Mouse (Mus musculus): ENCODE data around the gene Col1a2.

Gene Col1a2

GRCm38 (mm10) chr6:4521031-4521430, 16.4 kb downstream of the Col1a2 start:
- DNase-seq (ENCODE audit: low spot score) = no peak

GRCm38 (mm10) chr6:4528439-4528838, 23.8 kb downstream of the Col1a2 start:
- DNase-seq (ENCODE audit: low spot score) = no peak

GRCm38 (mm10) chr6:4530986-4531385, 26.4 kb downstream of the Col1a2 start:
- DNase-seq (ENCODE audit: low spot score) = no peak

GRCm38 (mm10) chr6:4532898-4533297, 28.3 kb downstream of the Col1a2 start:
- no peak for DNase-seq (ENCODE audit: low spot score)

- no peak for DNase-seq (ENCODE audit: low spot score)
Measured at GRCm38 (mm10) chr6:4534462-4535079, 30.0 kb downstream of the Col1a2 start.

GRCm38 (mm10) chr6:4541926-4542715, 37.5 kb downstream of the Col1a2 start:
- DNase-seq (ENCODE audit: low spot score) = no peak

- no peak for DNase-seq (ENCODE audit: low spot score)
Measured at GRCm38 (mm10) chr6:4544554-4544953, 39.9 kb downstream of the Col1a2 start.

- peak; percentile 72 for DNase-seq (ENCODE audit: low spot score)
Measured at GRCm38 (mm10) chr6:4545727-4546126, 41.1 kb downstream of the Col1a2 start.

GRCm38 (mm10) chr6:4548894-4549293, 44.3 kb downstream of the Col1a2 start:
- no peak for DNase-seq (ENCODE audit: low spot score)

GRCm38 (mm10) chr6:4549846-4550548, 45.4 kb downstream of the Col1a2 start:
- no peak for DNase-seq (ENCODE audit: low spot score)

GRCm38 (mm10) chr6:4550549-4550915, 45.9 kb downstream of the Col1a2 start:
- DNase-seq (ENCODE audit: low spot score) = no peak

GRCm38 (mm10) chr6:4555366-4555765, 50.8 kb downstream of the Col1a2 start:
- DNase-seq (ENCODE audit: low spot score) = no peak

GRCm38 (mm10) chr6:4557086-4557485, 52.5 kb downstream of the Col1a2 start:
- DNase-seq (ENCODE audit: low spot score) = no peak

GRCm38 (mm10) chr6:4557678-4558077, 53.1 kb downstream of the Col1a2 start:
- no peak for DNase-seq (ENCODE audit: low spot score)

GRCm38 (mm10) chr6:4561156-4561555, 56.5 kb downstream of the Col1a2 start:
- no peak for DNase-seq (ENCODE audit: low spot score)

GRCm38 (mm10) chr6:4561621-4562020, 57.0 kb downstream of the Col1a2 start:
- DNase-seq (ENCODE audit: low spot score) = no peak

GRCm38 (mm10) chr6:4562401-4562800, 57.8 kb downstream of the Col1a2 start:
- no peak for DNase-seq (ENCODE audit: low spot score)

GRCm38 (mm10) chr6:4563477-4563876, 58.9 kb downstream of the Col1a2 start:
- DNase-seq (ENCODE audit: low spot score) = no peak

- DNase-seq (ENCODE audit: low spot score) = no peak
Measured at GRCm38 (mm10) chr6:4570412-4570811, 65.8 kb downstream of the Col1a2 start.

GRCm38 (mm10) chr6:4577756-4578155, 73.1 kb downstream of the Col1a2 start:
- DNase-seq (ENCODE audit: low spot score) = no peak

GRCm38 (mm10) chr6:4578343-4578742, 73.7 kb downstream of the Col1a2 start:
- DNase-seq (ENCODE audit: low spot score) = no peak

GRCm38 (mm10) chr6:4579620-4580019, 75.0 kb downstream of the Col1a2 start:
- DNase-seq (ENCODE audit: low spot score) = no peak

- DNase-seq (ENCODE audit: low spot score) = no peak
Measured at GRCm38 (mm10) chr6:4583485-4583884, 78.9 kb downstream of the Col1a2 start.

Data from urinary bladder, postnatal 25 days (tissue).